Mouse (Mus musculus): ENCODE measurements around the gene Mgll.

- TF ChIP-seq CTCF (conservative IDR thresholded peaks at IDR 0.05; ENCODE audit: low read length) (no peak), POU5F1 (IDR thresholded peaks at IDR 0.05; ENCODE audit: borderline replicate concordance, low read length) (no peak)
These were observed 106.0 kb downstream of the Mgll start for GRCm38 (mm10) chr6:88830112-88830702.
